Mouse (Mus musculus): ENCODE measurements around the gene Dtl.

DNA sequence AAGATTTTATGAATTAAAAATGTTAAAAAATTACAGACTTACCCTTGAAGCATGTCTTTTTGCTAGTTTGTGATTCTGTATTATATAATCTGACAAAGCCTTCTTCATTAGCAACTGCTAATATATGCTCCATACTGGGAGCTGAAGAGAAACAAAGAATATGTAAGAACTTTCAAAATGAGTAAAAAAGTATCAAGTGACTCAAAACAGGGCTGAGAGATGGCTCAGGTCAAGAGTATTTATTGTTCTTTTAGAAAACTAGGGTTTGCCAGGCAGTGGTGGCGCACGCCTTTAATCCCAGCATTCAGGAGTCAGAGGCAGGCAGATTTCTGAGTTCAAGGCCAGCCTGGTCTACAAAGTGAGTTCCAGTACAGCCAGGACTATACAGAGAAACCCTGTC, 5.7 kb downstream of the Dtl start:
- no peak for TF ChIP-seq CTCF (IDR thresholded peaks at IDR 0.05; ENCODE audit: low read depth, low read length)
- no peak for TF ChIP-seq GATA1 (IDR thresholded peaks at IDR 0.05; ENCODE audit: borderline replicate concordance, low read length)
- no peak for TF ChIP-seq POLR2AphosphoS5 (IDR thresholded peaks at IDR 0.05; ENCODE audit: insufficient replicate concordance, low read depth, low read length)
- TF ChIP-seq TAL1 (conservative IDR thresholded peaks at IDR 0.05; ENCODE audit: low read depth, low read length), result no peak
- TF ChIP-seq GATA2 (IDR thresholded peaks at IDR 0.05; ENCODE audit: borderline replicate concordance, low read depth, low read length), result no peak
